8 mouse cellular contexts compared by ENCODE assay signal in the genomic region with DNA sequence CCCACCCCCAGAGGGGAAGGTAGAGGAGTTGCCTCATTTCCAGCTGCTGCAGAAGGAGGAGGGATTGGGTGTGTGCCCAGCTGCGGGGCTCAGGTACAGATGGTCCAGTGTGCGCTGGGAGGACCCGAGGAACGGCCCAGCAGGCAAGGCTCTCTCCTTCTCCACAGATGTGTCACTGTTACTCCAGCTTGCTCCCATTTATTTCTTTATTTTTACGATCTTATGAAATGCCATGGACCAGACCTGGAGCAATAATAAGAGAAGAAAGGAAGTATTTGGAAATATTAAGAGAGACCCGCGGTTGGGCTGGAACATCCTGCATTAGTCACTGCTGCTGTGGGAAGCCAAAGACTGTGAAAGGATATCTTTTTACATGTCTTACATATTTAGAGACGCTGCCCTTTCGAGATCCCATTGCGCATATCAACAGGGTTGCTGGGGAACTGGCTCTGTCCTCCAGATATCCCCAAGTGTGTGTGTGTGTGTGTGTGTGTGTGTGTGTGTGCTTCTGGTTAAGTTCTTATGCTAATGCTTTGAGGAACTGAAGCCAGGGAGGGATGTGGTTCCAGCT. TPM values are rescaled to one million over a fixed set of nuclear protein-coding genes. Genes with fewer than 3 reads are reported as not detected.
A peak's percentile ranks its signal among the peaks of the same experiment; 100 is the strongest.
DNase-seq lines count a peak whose midpoint lies in the region; ATAC-seq and TF ChIP-seq lines count a peak whose summit lies in the region.

No protein-coding gene starts in this region.

- no peak overlapping the region for H3K4me3 ChIP-seq in lung, embryonic 14.5 days (ENCODE audit: low read depth, low read length)
- H3K4me3 ChIP-seq in lung, adult 2 months (replicated peaks; ENCODE audit: extremely low read depth, low read depth, low read length) = no peak overlapping the region
- no peak overlapping the region for H3K4me3 ChIP-seq in cortical plate, adult 2 months (ENCODE audit: insufficient read depth, low read length)

- WGBS in lung, embryonic 14.5 days = 39% methylated on average over 10 of the region's 10 CpGs
- 42% methylated on average over 10 of the region's 10 CpGs for WGBS in lung, adult 2 months

- no peak overlapping the region for H3K9ac ChIP-seq in lung, embryonic 14.5 days

- no peak for TF ChIP-seq POLR2A in lung, adult 2 months (IDR thresholded peaks at IDR 0.05; ENCODE audit: borderline replicate concordance, extremely low read depth, low read depth, low read length)
- no peak for TF ChIP-seq POLR2A in cortical plate, adult 2 months (IDR thresholded peaks at IDR 0.05; ENCODE audit: extremely low read depth, insufficient read depth, low read length)

- no peaks in the 10 kb centered on the region for H3K9me3 ChIP-seq in lung, embryonic 14.5 days (ENCODE audit: low read depth, low read length)

- no peak overlapping the region for H3K27ac ChIP-seq in lung, embryonic 14.5 days (ENCODE audit: low read depth)
- peak overlapping the region; percentile 10; the same call in 1 of the 2 replicates for H3K27ac ChIP-seq in cortical plate, adult 2 months (ENCODE audit: insufficient read depth, low read length)

- peak; percentile 49 for ATAC-seq in lung, embryonic 14.5 days (ENCODE audit: insufficient read depth)
- peak; percentile 43 to 47; a peak in 2 of 4 replicates for ATAC-seq in hematopoietic stem cell, adult 5-6 weeks (replicated peaks in 1 of 2; ENCODE audit: insufficient read depth in 1 of 2, low FRiP score in 2 of 2, low TSS enrichment in 1 of 2, low read depth in 1 of 2, poor library complexity in 2 of 2, severe bottlenecking in 2 of 2)

- H3K36me3 ChIP-seq in lung, embryonic 14.5 days (ENCODE audit: insufficient read depth) = no peaks in the 10 kb centered on the region

- TF ChIP-seq CTCF in lung, embryonic 14.5 days (IDR thresholded peaks at IDR 0.05; ENCODE audit: low read depth) = no peak
- no peak for TF ChIP-seq CTCF in lung, adult 2 months (IDR thresholded peaks at IDR 0.05; ENCODE audit: insufficient read depth, low read length)
- TF ChIP-seq CTCF in cortical plate, adult 2 months (IDR thresholded peaks at IDR 0.05; ENCODE audit: extremely low read depth, insufficient read depth, low read length) = no peak

- peak; percentile 47 for DNase-seq in lung, embryonic 14.5 days
- no peak for DNase-seq in lung, adult 2 months
- peak; percentile 93 for DNase-seq in skeletal muscle tissue, adult 2 months (ENCODE audit: low read depth, low spot score)
- no peak for DNase-seq in embryo, embryonic 10.5 days (ENCODE audit: low spot score)
- no peak for DNase-seq in c-Kit-positive CD71-positive TER-119-positive erythroid progenitor cells, embryonic 14.5 days (ENCODE audit: low spot score)
- no peak for DNase-seq in urinary bladder, postnatal 10 days (ENCODE audit: low spot score)

- H3K4me2 ChIP-seq in lung, embryonic 14.5 days = no peak overlapping the region

- H3K27me3 ChIP-seq in lung, embryonic 14.5 days (ENCODE audit: insufficient read depth, low read length) = no peaks in the 10 kb centered on the region

- H3K4me1 ChIP-seq in lung, embryonic 14.5 days (ENCODE audit: insufficient read depth) = peaks cover 3% of the 10 kb centered on the region
- H3K4me1 ChIP-seq in lung, adult 2 months (ENCODE audit: control insufficient read depth, insufficient read depth, low read length) = peaks cover 8% of the 10 kb centered on the region
- H3K4me1 ChIP-seq in cortical plate, adult 2 months (ENCODE audit: control insufficient read depth, insufficient read depth, low read length) = peaks cover 3% of the 10 kb centered on the region

RNA-seq across cellular contexts. Expression of a gene that starts 58.9 kb away (rescaled TPM):
- 26.7 and 27.5 TPM in 2 replicates for polyA plus RNA-seq in lung, embryonic 14.5 days (2014; fragmentation: Nextera tagmentation; extraction: Ambion mirVana)
- polyA plus RNA-seq in lung, adult 2 months (2012; rRNA removed) = 3.6 and 4.6 TPM in 2 replicates
- polyA plus RNA-seq in cortical plate, adult 2 months (2012; rRNA removed) = 12.9 and 13.4 TPM in 2 replicates
- 31.7 and 37.1 TPM in 2 replicates for total RNA-seq in hematopoietic stem cell, adult 5-6 weeks (2017)

Comparison
In these comparisons a context has a peak if more than half of its experiments do, and no peak if none do; other contexts are left out.
1. DNase-seq: peak in lung, embryonic 14.5 days (single experiment) and skeletal muscle tissue, adult 2 months (single experiment); none in lung, adult 2 months (single experiment), embryo, embryonic 10.5 days (single experiment), c-Kit-positive CD71-positive TER-119-positive erythroid progenitor cells, embryonic 14.5 days (single experiment) and urinary bladder, postnatal 10 days (single experiment).